Mouse (Mus musculus): ENCODE data around the gene Bcam. TPM values are rescaled to one million over a fixed set of nuclear protein-coding genes. Genes with fewer than 3 reads are reported as not detected.
A peak's percentile ranks its signal among the peaks of the same experiment; 100 is the strongest.
"Not testable (repeated sequence)": the region's sequence is repeated elsewhere in the genome, so short reads cannot be mapped to it uniquely, and the experiment has no call there.

Bcam gene
- polyA plus RNA-seq, 1 experiment = 4.5 TPM

- H3K4me1 ChIP-seq (ENCODE audit: control insufficient read depth, insufficient read depth, low read length) = peaks cover 5% of the 10 kb centered on the region
- no peaks in the 10 kb centered on the region; the same call in 1 of the 2 replicates for H3K27me3 ChIP-seq (ENCODE audit: control insufficient read depth, insufficient read depth, low read length)
- no peak within 1 kb of the TSS for H3K27ac ChIP-seq (ENCODE audit: control insufficient read depth, insufficient read depth, low read depth, low read length)
- H3K4me3 ChIP-seq (ENCODE audit: control insufficient read depth, low read depth, low read length) = no peak within 1 kb of the TSS
- no peaks in the 10 kb centered on the region for H3K36me3 ChIP-seq (ENCODE audit: control insufficient read depth, insufficient read depth, low read length)
- no peak for TF ChIP-seq POLR2A (IDR thresholded peaks at IDR 0.05; ENCODE audit: control insufficient read depth, low read depth, low read length)
- peak; percentile 95 for TF ChIP-seq CTCF (IDR thresholded peaks at IDR 0.05; ENCODE audit: control insufficient read depth, insufficient read depth, insufficient replicate concordance, low read depth, low read length)
Measured at GRCm38 (mm10) chr7:19796697-19797588, 26.1 kb upstream of the Bcam start, which contains the start of gene Cblc. Gene Cblc, minus strand, starts transcription at chr7:19796809.

DNA sequence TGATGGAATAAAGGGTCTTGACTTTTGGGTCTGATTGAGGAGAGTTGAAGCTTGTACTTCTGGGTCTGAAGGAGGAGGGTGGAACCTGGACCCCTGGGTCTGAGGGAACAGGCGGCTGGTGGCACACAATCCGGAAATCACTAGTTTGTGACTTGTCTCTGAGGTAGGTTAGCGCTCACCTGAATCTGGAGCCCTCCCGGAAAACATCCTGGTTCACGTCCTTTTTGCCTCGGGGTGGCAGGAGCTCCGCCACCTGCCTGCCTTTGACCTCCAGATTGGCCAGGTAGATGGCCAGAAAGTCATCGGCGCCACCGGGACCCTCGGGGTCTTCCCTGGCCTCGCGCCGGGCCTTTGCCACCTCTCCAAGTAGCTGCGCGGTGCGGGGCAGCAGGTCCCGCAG lies 25.4 kb upstream of the Bcam start:
- no peak overlapping the region for H3K27ac ChIP-seq (ENCODE audit: control insufficient read depth, insufficient read depth, low read depth, low read length)
- no peak for TF ChIP-seq CTCF (IDR thresholded peaks at IDR 0.05; ENCODE audit: control insufficient read depth, insufficient read depth, insufficient replicate concordance, low read depth, low read length)
- TF ChIP-seq POLR2A (IDR thresholded peaks at IDR 0.05; ENCODE audit: control insufficient read depth, low read depth, low read length) = no peak
- no peaks in the 10 kb centered on the region; the same call in 1 of the 2 replicates for H3K27me3 ChIP-seq (ENCODE audit: control insufficient read depth, insufficient read depth, low read length)
- H3K4me1 ChIP-seq (ENCODE audit: control insufficient read depth, insufficient read depth, low read length) = peaks cover 5% of the 10 kb centered on the region
- H3K4me3 ChIP-seq (ENCODE audit: control insufficient read depth, low read depth, low read length) = no peak overlapping the region
- H3K36me3 ChIP-seq (ENCODE audit: control insufficient read depth, insufficient read depth, low read length) = no peaks in the 10 kb centered on the region

GRCm38 (mm10) chr7:19795236-19795635 lies 24.4 kb upstream of the Bcam start:
- H3K36me3 ChIP-seq (ENCODE audit: control insufficient read depth, insufficient read depth, low read length) = no peaks in the 10 kb centered on the region
- H3K27me3 ChIP-seq (ENCODE audit: control insufficient read depth, insufficient read depth, low read length) = no peaks in the 10 kb centered on the region; the same call in 1 of the 2 replicates
- H3K27ac ChIP-seq (ENCODE audit: control insufficient read depth, insufficient read depth, low read depth, low read length) = no peak overlapping the region
- peaks cover 5% of the 10 kb centered on the region for H3K4me1 ChIP-seq (ENCODE audit: control insufficient read depth, insufficient read depth, low read length)
- TF ChIP-seq POLR2A (IDR thresholded peaks at IDR 0.05; ENCODE audit: control insufficient read depth, low read depth, low read length) (no peak), CTCF (IDR thresholded peaks at IDR 0.05; ENCODE audit: control insufficient read depth, insufficient read depth, insufficient replicate concordance, low read depth, low read length) (no peak)
- H3K4me3 ChIP-seq (ENCODE audit: control insufficient read depth, low read depth, low read length) = no peak overlapping the region

- Histone ChIP-seq H3K4me3 (ENCODE audit: control insufficient read depth, low read depth, low read length) (no peak overlapping the region), H3K4me1 (ENCODE audit: control insufficient read depth, insufficient read depth, low read length) (peaks cover 8% of the 10 kb centered on the region), H3K27me3 (ENCODE audit: control insufficient read depth, insufficient read depth, low read length) (no peaks in the 10 kb centered on the region; the same call in 1 of the 2 replicates), H3K27ac (ENCODE audit: control insufficient read depth, insufficient read depth, low read depth, low read length) (no peak overlapping the region), H3K36me3 (ENCODE audit: control insufficient read depth, insufficient read depth, low read length) (no peaks in the 10 kb centered on the region)
- TF ChIP-seq POLR2A (IDR thresholded peaks at IDR 0.05; ENCODE audit: control insufficient read depth, low read depth, low read length) = no peak
- TF ChIP-seq CTCF (IDR thresholded peaks at IDR 0.05; ENCODE audit: control insufficient read depth, insufficient read depth, insufficient replicate concordance, low read depth, low read length) = no peak
Measured at GRCm38 (mm10) chr7:19792701-19793630, 22.1 kb upstream of the Bcam start.

DNA sequence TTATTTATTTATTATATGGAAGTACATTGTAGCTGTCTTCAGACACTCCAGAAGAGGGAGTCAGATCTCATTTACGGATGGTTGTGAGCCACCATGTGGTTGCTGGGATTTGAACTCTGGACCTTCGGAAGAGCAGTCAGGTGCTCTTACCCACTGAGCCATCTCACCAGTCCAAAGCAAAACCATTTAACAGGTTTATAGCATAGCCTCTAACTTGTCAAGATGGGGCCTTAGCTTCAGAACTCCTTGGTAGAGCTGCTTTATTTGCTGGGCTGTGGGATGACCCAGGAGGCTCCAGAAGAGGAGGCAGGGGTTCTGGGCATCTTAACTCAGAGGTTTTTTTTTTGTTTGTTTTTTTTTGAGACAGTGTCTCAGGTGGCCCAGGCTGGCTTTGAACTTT lies 20.7 kb upstream of the Bcam start:
- H3K4me3 ChIP-seq (ENCODE audit: control insufficient read depth, low read depth, low read length); H3K27ac ChIP-seq (ENCODE audit: control insufficient read depth, insufficient read depth, low read depth, low read length); H3K4me1 ChIP-seq (ENCODE audit: control insufficient read depth, insufficient read depth, low read length); H3K27me3 ChIP-seq (ENCODE audit: control insufficient read depth, insufficient read depth, low read length); H3K36me3 ChIP-seq (ENCODE audit: control insufficient read depth, insufficient read depth, low read length): not testable (repeated sequence)

DNA sequence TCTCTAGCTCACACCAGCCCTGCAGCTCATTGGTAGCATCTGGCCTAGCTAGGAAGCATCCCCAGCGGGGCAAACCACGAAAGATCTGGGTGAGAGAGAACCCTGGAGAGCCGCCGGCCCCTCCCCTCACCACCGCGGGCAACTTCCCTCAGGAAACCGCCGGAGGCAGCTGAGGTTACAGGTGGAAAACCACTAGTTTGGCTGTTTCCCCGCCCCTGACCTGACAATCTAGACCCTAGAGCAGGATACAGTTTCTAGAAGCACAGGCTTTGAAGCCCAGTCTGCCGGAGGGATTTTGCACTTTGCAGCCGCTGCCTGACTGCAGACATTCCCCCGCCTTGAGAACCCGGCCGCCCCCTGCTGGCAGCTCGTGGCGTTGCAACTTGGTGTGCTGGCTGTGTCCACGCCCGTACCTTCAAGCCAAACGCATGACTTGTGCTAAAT lies 19.1 kb upstream of the Bcam start:
- no peak overlapping the region for H3K27ac ChIP-seq (ENCODE audit: control insufficient read depth, insufficient read depth, low read depth, low read length)
- peaks cover 3% of the 10 kb centered on the region; the same call in 1 of the 2 replicates for H3K4me1 ChIP-seq (ENCODE audit: control insufficient read depth, insufficient read depth, low read length)
- no peak for TF ChIP-seq POLR2A (IDR thresholded peaks at IDR 0.05; ENCODE audit: control insufficient read depth, low read depth, low read length)
- peak; percentile 98 for TF ChIP-seq CTCF (IDR thresholded peaks at IDR 0.05; ENCODE audit: control insufficient read depth, insufficient read depth, insufficient replicate concordance, low read depth, low read length)
- H3K27me3 ChIP-seq (ENCODE audit: control insufficient read depth, insufficient read depth, low read length) = no peaks in the 10 kb centered on the region
- peak overlapping the region; percentile 57 for H3K4me3 ChIP-seq (ENCODE audit: control insufficient read depth, low read depth, low read length)
- no peaks in the 10 kb centered on the region for H3K36me3 ChIP-seq (ENCODE audit: control insufficient read depth, insufficient read depth, low read length)

Measured in testis, adult 2 months (tissue).